Mouse (Mus musculus): ENCODE data around the gene 4931440F15Rik. TPM values are rescaled to one million over a fixed set of nuclear protein-coding genes. Genes with fewer than 3 reads are reported as not detected.

Gene 4931440F15Rik
- polyA plus RNA-seq (2014; fragmentation: Illumina TruSeq; extraction: RNeasy Lipid Tissue Mini Kit (QIAGEN cat#74804); ENCODE audit: low read depth, low replicate concordance): not detected

GRCm38 (mm10) chr11:29825271-29825718, at the start of gene 4931440F15Rik:
4931440F15Rik (minus strand) TSS chr11:29825668.

Other genes with a start within 250 kb of the 4931440F15Rik start
- 1,643 TPM for gene Rtn4, start 132.7 kb downstream of the 4931440F15Rik start, polyA plus RNA-seq (2014; fragmentation: Illumina TruSeq; extraction: RNeasy Lipid Tissue Mini Kit (QIAGEN cat#74804); ENCODE audit: low read depth, low replicate concordance)
- 4.3 TPM for gene Eml6, start 200.4 kb upstream of the 4931440F15Rik start, polyA plus RNA-seq (2014; fragmentation: Illumina TruSeq; extraction: RNeasy Lipid Tissue Mini Kit (QIAGEN cat#74804); ENCODE audit: low read depth, low replicate concordance)